Mouse (Mus musculus): Measurements from ENCODE around the gene Stk11. TPM values are rescaled to one million over a fixed set of nuclear protein-coding genes. Genes with fewer than 3 reads are reported as not detected.

Stk11 gene
- 18.5 and 19.0 TPM in 2 replicates for polyA plus RNA-seq (2015; fragmentation: Nextera tagmentation; extraction: Ambion mirVana)

GRCm38 (mm10) chr10:80115290-80115943, at the start of gene Stk11:
Gene Stk11, plus strand, starts transcription at chr10:80115803.
- peaks cover 43% of the 10 kb centered on the region for H3K4me1 ChIP-seq
- H3K36me3 ChIP-seq = peaks cover 28% of the 10 kb centered on the region
- peak within 1 kb of the TSS; percentile 93 for H3K9ac ChIP-seq
- ATAC-seq (ENCODE audit: insufficient number of reproducible peaks, insufficient read depth, low FRiP score, low TSS enrichment, low read depth) = peak; percentile 98
- WGBS = under 1% methylated on average over 67 of the region's 70 CpGs
- H3K9me3 ChIP-seq = no peaks in the 10 kb centered on the region
- peak within 1 kb of the TSS; percentile 85 for H3K27ac ChIP-seq
- peak within 1 kb of the TSS; percentile 98 for H3K4me2 ChIP-seq
- peak within 1 kb of the TSS; percentile 96 for H3K4me3 ChIP-seq
- no peaks in the 10 kb centered on the region for H3K27me3 ChIP-seq

GRCm38 (mm10) chr10:80069251-80069650, 46.4 kb upstream of the Stk11 start:
- WGBS = 86% methylated on average over 6 of the region's 7 CpGs
- H3K9me3 ChIP-seq = no peaks in the 10 kb centered on the region
- no peak for ATAC-seq (ENCODE audit: insufficient number of reproducible peaks, insufficient read depth, low FRiP score, low TSS enrichment, low read depth)
- H3K27me3 ChIP-seq = no peaks in the 10 kb centered on the region
- H3K4me1 ChIP-seq = peaks cover 28% of the 10 kb centered on the region
- no peak overlapping the region for H3K4me2 ChIP-seq
- no peak overlapping the region for H3K9ac ChIP-seq
- H3K36me3 ChIP-seq = peaks cover 43% of the 10 kb centered on the region
- H3K4me3 ChIP-seq = no peak overlapping the region
- no peak overlapping the region for H3K27ac ChIP-seq

- Histone ChIP-seq H3K4me3 (no peak overlapping the region), H3K27me3 (no peaks in the 10 kb centered on the region), H3K4me1 (peaks cover 30% of the 10 kb centered on the region), H3K36me3 (peaks cover 38% of the 10 kb centered on the region), H3K4me2 (no peak overlapping the region), H3K9me3 (no peaks in the 10 kb centered on the region), H3K27ac (0 out of 2 replicates have a peak overlapping the region, but pooled peaks have one; percentile 71), H3K9ac (no peak overlapping the region)
- 87% methylated on average over 4 of the region's 4 CpGs for WGBS
- ATAC-seq (ENCODE audit: insufficient number of reproducible peaks, insufficient read depth, low FRiP score, low TSS enrichment, low read depth) = no peak
Measured at GRCm38 (mm10) chr10:80069948-80070450, 45.6 kb upstream of the Stk11 start.

- Histone ChIP-seq H3K4me1 (peaks cover 40% of the 10 kb centered on the region), H3K27me3 (no peaks in the 10 kb centered on the region), H3K9ac (peak overlapping the region; percentile 32; the same call in 1 of the 2 replicates), H3K36me3 (peaks cover 33% of the 10 kb centered on the region), H3K4me3 (no peak overlapping the region), H3K4me2 (no peak overlapping the region), H3K27ac (peak overlapping the region; percentile 71), H3K9me3 (no peaks in the 10 kb centered on the region)
- ATAC-seq (ENCODE audit: insufficient number of reproducible peaks, insufficient read depth, low FRiP score, low TSS enrichment, low read depth) = no peak
- 51% methylated on average over 9 of the region's 9 CpGs for WGBS
Measured at GRCm38 (mm10) chr10:80070837-80071515, 44.6 kb upstream of the Stk11 start.

- WGBS = 75% methylated on average over 3 of the region's 3 CpGs
- Histone ChIP-seq H3K27ac (peak overlapping the region; percentile 71), H3K9me3 (no peaks in the 10 kb centered on the region), H3K4me1 (peaks cover 42% of the 10 kb centered on the region), H3K9ac (0 out of 2 replicates have a peak overlapping the region, but pooled peaks have one; percentile 32), H3K27me3 (no peaks in the 10 kb centered on the region), H3K4me2 (no peak overlapping the region), H3K36me3 (peaks cover 32% of the 10 kb centered on the region), H3K4me3 (no peak overlapping the region)
- ATAC-seq (ENCODE audit: insufficient number of reproducible peaks, insufficient read depth, low FRiP score, low TSS enrichment, low read depth) = no peak
Measured at GRCm38 (mm10) chr10:80071516-80071900, 44.1 kb upstream of the Stk11 start.

- 0 out of 2 replicates have a peak overlapping the region, but pooled peaks have one; percentile 27 for H3K9ac ChIP-seq
- no peaks in the 10 kb centered on the region for H3K9me3 ChIP-seq
- WGBS = 71% methylated on average over 20 of the region's 20 CpGs
- H3K36me3 ChIP-seq = peaks cover 29% of the 10 kb centered on the region
- peak overlapping the region; percentile 7; the same call in 1 of the 2 replicates for H3K27ac ChIP-seq
- H3K4me3 ChIP-seq = no peak overlapping the region
- H3K4me1 ChIP-seq = peaks cover 42% of the 10 kb centered on the region
- H3K27me3 ChIP-seq = no peaks in the 10 kb centered on the region
- ATAC-seq (ENCODE audit: insufficient number of reproducible peaks, insufficient read depth, low FRiP score, low TSS enrichment, low read depth) = no peak
- H3K4me2 ChIP-seq = no peak overlapping the region
Measured at GRCm38 (mm10) chr10:80072623-80073489, 42.7 kb upstream of the Stk11 start.

- ATAC-seq (ENCODE audit: insufficient number of reproducible peaks, insufficient read depth, low FRiP score, low TSS enrichment, low read depth) = no peak
- Histone ChIP-seq H3K27ac (peak overlapping the region; percentile 12; the same call in 1 of the 2 replicates), H3K36me3 (peaks cover 37% of the 10 kb centered on the region), H3K4me3 (no peak overlapping the region), H3K9ac (peak overlapping the region; percentile 33), H3K4me2 (peak overlapping the region; percentile 42), H3K9me3 (no peaks in the 10 kb centered on the region), H3K27me3 (no peaks in the 10 kb centered on the region), H3K4me1 (peaks cover 42% of the 10 kb centered on the region)
- 16% methylated on average over 28 of the region's 28 CpGs for WGBS
Measured at GRCm38 (mm10) chr10:80074813-80075601, 40.6 kb upstream of the Stk11 start.

- WGBS = 61% methylated on average over 1 of the region's 1 CpGs
- no peak for ATAC-seq (ENCODE audit: insufficient number of reproducible peaks, insufficient read depth, low FRiP score, low TSS enrichment, low read depth)
- H3K27ac ChIP-seq = peak overlapping the region; percentile 12; the same call in 1 of the 2 replicates
Measured at GRCm38 (mm10) chr10:80075924-80076323, 39.7 kb upstream of the Stk11 start.

GRCm38 (mm10) chr10:80076386-80076785, 39.2 kb upstream of the Stk11 start:
- no peak for ATAC-seq (ENCODE audit: insufficient number of reproducible peaks, insufficient read depth, low FRiP score, low TSS enrichment, low read depth)
- H3K4me2 ChIP-seq = no peak overlapping the region
- H3K4me3 ChIP-seq = no peak overlapping the region
- H3K27ac ChIP-seq = no peak overlapping the region
- H3K36me3 ChIP-seq = peaks cover 48% of the 10 kb centered on the region
- H3K4me1 ChIP-seq = peaks cover 33% of the 10 kb centered on the region
- H3K27me3 ChIP-seq = no peaks in the 10 kb centered on the region
- WGBS = 93% methylated on average over 4 of the region's 4 CpGs
- no peaks in the 10 kb centered on the region for H3K9me3 ChIP-seq
- no peak overlapping the region for H3K9ac ChIP-seq

More at GRCm38 (mm10) chr10:80075924-80076323, 39.7 kb upstream of the Stk11 start:
- no peak overlapping the region for H3K4me3 ChIP-seq
- H3K4me2 ChIP-seq = no peak overlapping the region
- peaks cover 38% of the 10 kb centered on the region for H3K4me1 ChIP-seq
- peaks cover 43% of the 10 kb centered on the region for H3K36me3 ChIP-seq
- no peaks in the 10 kb centered on the region for H3K9me3 ChIP-seq
- peak overlapping the region; percentile 32; the same call in 1 of the 2 replicates for H3K9ac ChIP-seq
- H3K27me3 ChIP-seq = no peaks in the 10 kb centered on the region

GRCm38 (mm10) chr10:80077312-80077711, 38.3 kb upstream of the Stk11 start:
- Histone ChIP-seq H3K36me3 (peaks cover 51% of the 10 kb centered on the region), H3K4me2 (no peak overlapping the region), H3K9ac (0 out of 2 replicates have a peak overlapping the region, but pooled peaks have one; percentile 16), H3K4me3 (no peak overlapping the region), H3K27me3 (no peaks in the 10 kb centered on the region), H3K27ac (no peak overlapping the region), H3K4me1 (peaks cover 24% of the 10 kb centered on the region), H3K9me3 (no peaks in the 10 kb centered on the region)
- no peak for ATAC-seq (ENCODE audit: insufficient number of reproducible peaks, insufficient read depth, low FRiP score, low TSS enrichment, low read depth)
- WGBS = 85% methylated on average over 5 of the region's 5 CpGs

Measured in embryonic facial prominence, embryonic 13.5 days (tissue).